In genomic region chr2:38347811-38348551, GRCm38 (mm10) we compare ENCODE assay signal across 9 mouse cellular contexts. TPM values are rescaled to one million over a fixed set of nuclear protein-coding genes. Genes with fewer than 3 reads are reported as not detected.
DNase-seq lines count a peak whose midpoint lies in the region; ATAC-seq and TF ChIP-seq lines count a peak whose summit lies in the region.
"Had no signal": no experiment of that assay in that cellular context is flagged by ENCODE, and none has a peak within 500 bp of the region (broad histone marks: within the 10 kb centered on the region; RNA-seq: fewer than 3 reads in every experiment).

No protein-coding gene starts in this region.

- under 1% methylated on average over 54 of the region's 54 CpGs for WGBS in heart, embryonic 10.5 days
- WGBS in forebrain, embryonic 13.5 days = under 1% methylated on average over 54 of the region's 54 CpGs
- WGBS in limb, embryonic 13.5 days = under 1% methylated on average over 53 of the region's 54 CpGs

- no peak for DNase-seq in heart, embryonic 10.5 days (ENCODE audit: low spot score)
- DNase-seq in heart, postnatal 14 days = no peak
- DNase-seq in retina, embryonic 14.5 days (ENCODE audit: low spot score) = peak; percentile 74
- DNase-seq in spleen, adult 12 weeks (ENCODE audit: low spot score) = no peak
- DNase-seq in urinary bladder, postnatal 4 days (ENCODE audit: low spot score in 2 of 2) = no peak

- TF ChIP-seq CTCF in E14TG2a.4 (conservative IDR thresholded peaks at IDR 0.05; ENCODE audit: low read length) = no peak

- peak overlapping the region; percentile 56 for H3K4me3 ChIP-seq in heart, embryonic 10.5 days
- peak overlapping the region; percentile 70 for H3K4me3 ChIP-seq in E14TG2a.4 (replicated peaks; ENCODE audit: low read length)
- peak overlapping the region; percentile 91 for H3K4me3 ChIP-seq in forebrain, embryonic 13.5 days
- H3K4me3 ChIP-seq in limb, embryonic 13.5 days = peak overlapping the region; percentile 51

- H3K4me1 ChIP-seq in heart, embryonic 10.5 days = peaks cover 34% of the 10 kb centered on the region
- peaks cover 42% of the 10 kb centered on the region for H3K4me1 ChIP-seq in E14TG2a.4 (replicated peaks; ENCODE audit: low read depth, low read length)
- peaks cover 75% of the 10 kb centered on the region for H3K4me1 ChIP-seq in forebrain, embryonic 13.5 days
- H3K4me1 ChIP-seq in limb, embryonic 13.5 days = peaks cover 48% of the 10 kb centered on the region

- H3K36me3 ChIP-seq in heart, embryonic 10.5 days = no peaks in the 10 kb centered on the region
- H3K36me3 ChIP-seq in E14TG2a.4 (ENCODE audit: insufficient read depth, low read length) = no peaks in the 10 kb centered on the region
- H3K36me3 ChIP-seq in forebrain, embryonic 13.5 days (ENCODE audit: poor library complexity, severe bottlenecking) = 0 out of 2 replicates have a peak, but pooled peaks cover under 1% of the 10 kb centered on the region
- no peaks in the 10 kb centered on the region for H3K36me3 ChIP-seq in limb, embryonic 13.5 days

- intact Hi-C loops in heart, postnatal 14 days (cut with DNase I) = no loop called here

- no peaks in the 10 kb centered on the region for H3K9me3 ChIP-seq in heart, embryonic 10.5 days
- peaks cover 11% of the 10 kb centered on the region for H3K9me3 ChIP-seq in E14TG2a.4 (ENCODE audit: low read length)
- no peaks in the 10 kb centered on the region for H3K9me3 ChIP-seq in forebrain, embryonic 13.5 days (replicated peaks)
- H3K9me3 ChIP-seq in limb, embryonic 13.5 days = no peaks in the 10 kb centered on the region

- peak overlapping the region; percentile 93 for H3K4me2 ChIP-seq in forebrain, embryonic 13.5 days
- H3K4me2 ChIP-seq in limb, embryonic 13.5 days (replicated peaks) = peak overlapping the region; percentile 82

- peak overlapping the region; percentile 100 for H3K9ac ChIP-seq in forebrain, embryonic 13.5 days
- H3K9ac ChIP-seq in limb, embryonic 13.5 days = peak overlapping the region; percentile 70

- peaks cover 100% of the 10 kb centered on the region for H3K27me3 ChIP-seq in heart, embryonic 10.5 days (ENCODE audit: insufficient read depth, poor library complexity, severe bottlenecking)
- H3K27me3 ChIP-seq in E14TG2a.4 (ENCODE audit: insufficient read depth, low read length) = peaks cover 98% of the 10 kb centered on the region
- peaks cover 42% of the 10 kb centered on the region for H3K27me3 ChIP-seq in forebrain, embryonic 13.5 days
- peaks cover 90% of the 10 kb centered on the region for H3K27me3 ChIP-seq in limb, embryonic 13.5 days

- peak overlapping the region; percentile 62; the same call in 1 of the 2 replicates for H3K27ac ChIP-seq in heart, embryonic 10.5 days
- peak overlapping the region; percentile 99 for H3K27ac ChIP-seq in forebrain, embryonic 13.5 days
- no peak overlapping the region for H3K27ac ChIP-seq in limb, embryonic 13.5 days

- peak; percentile 23 for ATAC-seq in forebrain, embryonic 13.5 days
- no peak for ATAC-seq in limb, embryonic 13.5 days (ENCODE audit: low FRiP score, low read depth)

RNA-seq across cellular contexts. Expression of gene Lhx2, which starts 8.9 kb away (rescaled TPM):
- polyA plus RNA-seq in heart, embryonic 10.5 days (2016; fragmentation: Nextera tagmentation; extraction: Ambion mirVana) = 0.58 and 6.0 TPM in 2 replicates
- under 1 TPM in 1 of 2 experiments, not detected in 1; 0.07 TPM for total RNA-seq in heart, postnatal 14 days (2021)
- polyA plus RNA-seq in forebrain, embryonic 13.5 days (2015; fragmentation: Nextera tagmentation; extraction: Ambion mirVana) = 153 and 167 TPM in 2 replicates
- 15.4 and 17.4 TPM in 2 replicates for polyA plus RNA-seq in limb, embryonic 13.5 days (2015; fragmentation: Nextera tagmentation; extraction: Ambion mirVana)
- polyA plus RNA-seq: stomach, embryonic 14.5 days had no signal
